Mouse (Mus musculus): ENCODE results near the gene Gfpt1.

- TF ChIP-seq GATA1 (IDR thresholded peaks at IDR 0.05; ENCODE audit: borderline replicate concordance, low read length) (no peak), FLI1 (IDR thresholded peaks at IDR 0.05; ENCODE audit: low read length) (no peak)
These were observed 478 bp downstream of the Gfpt1 start for GRCm38 (mm10) chr6:87043131-87043516.
